Mouse (Mus musculus) E14TG2a.4 (cell line): ENCODE measurements around the gene Emc8.

ENCODE experiments used
- H3K27me3 ChIP-seq: 2 replicates; pipeline ENCODE4 v1.6.1; 2014; ENCODE audit warnings: low read length, control low read depth; ENCODE audit not compliant: insufficient read depth
- H3K36me3 ChIP-seq: 2 replicates; pipeline ENCODE4 v1.6.1; 2014; ENCODE audit warnings: low read length, control low read depth; ENCODE audit not compliant: insufficient read depth
- H3K4me1 ChIP-seq: replicated peaks from 2 replicates; pipeline ENCODE4 v1.6.1; 2014; ENCODE audit warnings: low read depth, low read length, control low read depth
- H3K4me3 ChIP-seq: replicated peaks from 2 replicates; pipeline ENCODE4 v1.5.1; 2014; ENCODE audit warnings: mild to moderate bottlenecking, low read length
- H3K9me3 ChIP-seq: 2 replicates; pipeline ENCODE4 v1.6.1; 2014; ENCODE audit warnings: low read length, control low read depth
- CTCF ChIP-seq: conservative IDR thresholded peaks from 2 replicates; pipeline ENCODE4 v1.5.1; 2014; ENCODE audit warnings: low read length
- NANOG ChIP-seq: IDR thresholded peaks from 2 replicates; pipeline ENCODE4 v1.6.1; 2014; ENCODE audit warnings: borderline replicate concordance, low read length, mixed read lengths
- POU5F1 ChIP-seq: IDR thresholded peaks from 2 replicates; pipeline ENCODE4 v1.6.1; 2014; ENCODE audit warnings: low read length, borderline replicate concordance

Emc8 gene

DNA sequence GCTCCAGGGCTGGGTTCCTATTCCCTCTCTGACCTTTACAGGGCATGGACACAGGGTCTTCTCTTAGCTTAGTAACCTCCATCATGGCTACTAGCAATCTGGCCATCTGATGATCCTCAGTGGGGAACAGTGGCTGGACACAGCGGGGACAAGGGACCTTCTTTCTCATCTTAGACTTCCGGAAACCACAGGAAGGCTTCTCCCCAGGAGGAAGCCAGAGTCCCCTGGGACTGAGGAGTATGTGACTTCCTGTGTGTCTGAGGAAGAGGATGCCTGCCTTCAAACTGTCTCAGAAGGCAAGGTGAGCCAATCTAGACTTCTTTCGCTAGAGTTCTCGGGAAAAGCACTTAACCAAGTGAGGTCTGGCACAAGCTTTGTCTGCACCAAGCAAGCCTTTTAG lies 31.7 kb upstream of the Emc8 start:
- Histone ChIP-seq H3K9me3 (no peaks in the 10 kb centered on the region), H3K4me1 (peaks cover 13% of the 10 kb centered on the region), H3K4me3 (no peak overlapping the region), H3K36me3 (no peaks in the 10 kb centered on the region), H3K27me3 (peaks cover 41% of the 10 kb centered on the region)
- TF ChIP-seq CTCF (no peak), NANOG (no peak), POU5F1 (no peak)

DNA sequence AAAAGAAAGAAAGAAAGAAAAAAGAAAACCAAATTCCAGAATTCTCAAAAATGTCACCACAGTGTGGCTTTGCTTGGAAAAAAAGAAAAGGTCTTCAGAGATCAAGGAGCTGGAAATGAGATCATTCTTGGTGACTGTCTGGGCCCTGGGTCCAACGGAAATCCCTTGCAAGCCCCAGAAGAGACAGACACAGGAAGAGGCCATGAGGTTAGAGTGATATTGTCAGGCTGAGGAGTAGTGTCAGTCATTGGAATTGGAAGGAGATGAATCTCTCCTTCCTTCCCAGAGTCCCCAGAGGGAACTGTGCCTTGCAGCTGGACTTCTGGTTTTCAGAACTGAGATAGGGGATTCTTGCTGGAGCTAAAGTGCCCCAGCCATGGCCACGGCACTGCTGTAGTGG lies 31.2 kb upstream of the Emc8 start:
- no peaks in the 10 kb centered on the region for H3K9me3 ChIP-seq
- TF ChIP-seq CTCF (no peak), NANOG (no peak), POU5F1 (no peak)
- H3K27me3 ChIP-seq = peaks cover 39% of the 10 kb centered on the region
- H3K36me3 ChIP-seq = no peaks in the 10 kb centered on the region
- H3K4me1 ChIP-seq = peaks cover 11% of the 10 kb centered on the region
- no peak overlapping the region for H3K4me3 ChIP-seq

DNA sequence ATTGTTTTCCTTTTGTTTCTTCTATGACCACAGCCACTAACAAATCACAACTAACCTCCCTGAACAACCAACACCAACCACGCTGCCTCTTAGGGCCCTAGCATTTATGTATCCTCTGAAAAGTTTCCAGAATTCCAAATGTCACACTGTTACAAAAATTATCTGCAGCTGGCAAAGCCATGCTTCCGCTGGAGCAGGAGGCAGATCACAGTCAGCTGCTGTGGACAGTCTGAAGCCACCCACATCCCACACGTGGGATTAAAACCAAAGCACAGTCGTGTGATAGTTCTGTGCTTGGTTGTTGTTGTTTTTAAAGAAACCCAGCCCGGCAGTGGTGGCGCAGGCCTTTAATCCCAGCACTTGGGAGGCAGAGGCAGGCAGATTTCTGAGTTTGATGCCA lies 30.7 kb upstream of the Emc8 start:
- TF ChIP-seq POU5F1 = no peak
- no peak for TF ChIP-seq CTCF
- no peak for TF ChIP-seq NANOG
- Histone ChIP-seq H3K4me3 (no peak overlapping the region), H3K4me1 (peaks cover 16% of the 10 kb centered on the region), H3K9me3 (no peaks in the 10 kb centered on the region), H3K36me3 (no peaks in the 10 kb centered on the region), H3K27me3 (peaks cover 36% of the 10 kb centered on the region)

DNA sequence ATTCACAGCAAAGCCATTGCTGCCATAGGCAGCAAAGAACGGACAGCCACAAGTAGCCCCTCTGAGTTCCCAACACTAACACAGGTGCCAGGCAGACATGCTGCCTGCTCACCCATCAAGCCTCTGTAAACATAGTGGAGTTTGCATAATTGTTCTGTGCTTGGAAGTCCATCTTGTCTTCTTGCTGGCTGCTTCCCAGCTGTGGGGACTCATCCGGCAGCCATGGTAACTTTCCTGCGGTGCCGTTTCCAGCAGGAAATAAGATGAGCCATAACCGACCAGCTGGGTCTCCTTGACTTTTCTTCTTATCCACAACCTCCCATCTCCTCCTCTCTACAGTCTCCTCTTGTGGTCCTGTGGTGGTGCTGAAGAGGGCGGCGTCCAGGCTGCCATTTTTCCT lies 30.1 kb upstream of the Emc8 start:
- Histone ChIP-seq H3K4me3 (no peak overlapping the region), H3K27me3 (peaks cover 32% of the 10 kb centered on the region), H3K36me3 (no peaks in the 10 kb centered on the region), H3K4me1 (peaks cover 20% of the 10 kb centered on the region), H3K9me3 (no peaks in the 10 kb centered on the region)
- no peak for TF ChIP-seq CTCF
- TF ChIP-seq NANOG = no peak
- no peak for TF ChIP-seq POU5F1

DNA sequence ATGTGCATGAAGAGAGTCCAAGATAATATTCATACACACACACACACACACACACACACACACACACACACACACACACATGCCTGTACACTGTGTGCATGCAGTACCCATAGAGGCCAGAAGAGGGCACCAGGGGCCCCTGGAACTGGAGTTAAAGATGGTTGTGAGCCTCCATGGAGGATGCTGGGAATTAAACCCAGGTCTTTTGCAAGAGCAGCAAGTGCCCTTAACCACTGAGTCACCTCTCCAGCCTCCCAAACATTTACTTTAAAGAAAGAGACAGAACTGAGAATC lies 29.6 kb upstream of the Emc8 start:
- H3K36me3 ChIP-seq = no peaks in the 10 kb centered on the region
- TF ChIP-seq CTCF (peak; percentile 88), NANOG (no peak), POU5F1 (no peak)
- peaks cover 31% of the 10 kb centered on the region for H3K27me3 ChIP-seq
- no peak overlapping the region for H3K4me3 ChIP-seq
- H3K9me3 ChIP-seq = no peaks in the 10 kb centered on the region
- peaks cover 20% of the 10 kb centered on the region for H3K4me1 ChIP-seq

DNA sequence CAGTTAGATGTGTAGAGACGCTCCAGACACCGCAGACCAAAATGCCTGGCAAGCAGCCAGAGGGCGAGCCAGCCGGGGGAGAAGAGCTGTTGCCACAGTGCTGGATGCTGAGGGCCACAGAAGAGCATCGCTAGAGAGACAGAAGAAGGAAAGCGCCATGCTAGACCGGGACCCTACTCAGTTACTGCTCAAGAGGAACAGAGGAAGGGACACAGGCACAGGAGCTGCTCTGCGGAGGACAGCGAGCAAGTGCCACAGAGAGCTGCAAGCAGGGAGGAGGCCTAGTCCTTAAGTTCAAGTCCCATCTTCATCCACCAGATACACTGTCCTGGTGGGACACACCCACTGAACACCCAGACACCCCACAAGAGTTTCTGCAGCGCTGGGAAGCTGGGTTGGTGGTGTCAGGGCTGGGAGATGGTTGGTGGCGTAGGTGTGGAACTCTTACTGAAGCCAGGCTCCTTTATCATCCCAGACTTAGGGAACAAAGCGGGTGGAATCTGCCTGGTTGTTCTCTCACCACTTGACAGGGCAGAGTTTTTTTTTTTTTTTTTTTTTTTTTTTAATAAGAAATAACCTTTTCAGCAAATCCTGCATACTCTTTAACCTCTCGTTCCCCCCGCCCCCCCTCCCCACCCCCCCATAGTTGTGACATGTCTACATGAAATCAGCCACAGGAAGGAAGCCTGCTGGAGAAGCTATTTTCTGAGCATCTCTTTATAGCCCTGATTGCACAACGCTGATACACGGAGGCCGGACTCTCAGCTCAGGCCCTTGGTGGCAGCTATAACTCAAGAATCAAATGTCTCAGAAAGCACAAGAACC lies 29.0 kb upstream of the Emc8 start:
- Histone ChIP-seq H3K27me3 (peaks cover 28% of the 10 kb centered on the region), H3K4me3 (no peak overlapping the region), H3K36me3 (no peaks in the 10 kb centered on the region), H3K9me3 (no peaks in the 10 kb centered on the region), H3K4me1 (peaks cover 20% of the 10 kb centered on the region)
- TF ChIP-seq POU5F1 (no peak), CTCF (no peak), NANOG (no peak)

DNA sequence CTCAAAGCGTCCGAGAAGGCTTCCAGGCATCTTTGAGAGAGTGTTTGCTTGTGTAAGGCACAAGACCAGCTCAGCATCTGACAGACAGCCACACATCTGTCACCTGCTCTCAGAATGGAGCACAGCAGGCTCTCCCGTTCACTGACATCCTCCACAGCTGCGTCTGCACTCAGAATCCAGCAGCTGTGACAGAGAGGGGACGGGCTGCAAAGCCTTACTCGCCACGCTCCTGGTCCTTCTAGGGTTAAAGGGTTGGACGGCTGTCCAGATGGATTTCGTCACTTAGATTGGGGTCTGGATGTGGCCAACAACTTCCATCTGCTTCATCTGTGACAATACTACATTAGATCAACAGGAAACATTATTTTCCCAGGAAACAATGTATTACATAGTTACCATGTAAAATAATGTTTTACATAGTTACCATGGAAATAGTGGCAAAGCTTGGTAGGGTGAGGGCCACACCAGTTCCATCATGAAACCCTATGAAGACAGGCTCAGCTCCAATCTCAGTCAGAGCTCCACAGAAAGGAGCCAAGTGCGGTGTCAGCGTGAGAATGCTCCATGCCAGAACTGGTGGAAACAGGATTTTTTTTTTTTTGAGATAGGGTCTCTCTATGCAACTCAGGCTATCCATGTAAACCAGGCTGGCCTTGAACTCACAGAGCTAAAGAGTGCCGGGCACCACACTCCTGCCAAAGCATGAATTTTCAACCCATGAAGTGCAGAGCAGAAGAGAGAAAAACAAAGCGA lies 28.2 kb upstream of the Emc8 start:
- peaks cover 14% of the 10 kb centered on the region for H3K4me1 ChIP-seq
- no peak overlapping the region for H3K4me3 ChIP-seq
- H3K9me3 ChIP-seq = no peaks in the 10 kb centered on the region
- H3K36me3 ChIP-seq = no peaks in the 10 kb centered on the region
- H3K27me3 ChIP-seq = peaks cover 20% of the 10 kb centered on the region
- TF ChIP-seq NANOG (no peak), CTCF (no peak), POU5F1 (no peak)

DNA sequence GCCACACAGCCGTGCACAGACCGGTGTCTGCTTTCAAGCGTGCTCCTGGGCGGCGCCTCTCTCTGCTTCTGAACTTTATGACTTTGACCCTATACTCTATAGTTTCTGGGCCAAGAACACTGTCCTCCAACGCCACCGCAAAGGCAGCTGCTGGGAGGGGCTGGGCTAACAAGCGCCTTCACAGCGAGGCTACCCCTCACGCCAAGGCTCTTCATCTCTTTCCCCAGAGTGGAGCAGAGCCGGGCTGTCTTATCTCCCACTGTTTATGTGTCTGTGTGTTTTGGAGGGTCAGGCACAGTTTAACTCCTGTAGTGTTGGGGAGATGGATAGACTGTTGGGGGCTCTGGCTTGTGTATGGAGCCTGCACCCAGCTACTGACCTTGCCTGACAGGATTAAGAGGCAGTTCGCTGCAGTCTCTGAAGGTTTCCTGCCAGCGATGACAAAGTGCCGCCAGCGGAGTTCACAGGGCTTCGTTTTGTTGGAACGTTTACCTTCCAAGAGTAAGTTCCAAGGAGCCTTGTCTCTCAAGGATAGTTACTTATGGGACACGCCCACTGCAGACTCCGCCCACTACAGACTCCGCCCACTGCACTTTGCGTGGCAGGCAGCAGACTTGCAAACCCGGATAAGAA lies 25.6 kb upstream of the Emc8 start:
- H3K9me3 ChIP-seq = no peaks in the 10 kb centered on the region
- TF ChIP-seq NANOG = no peak
- no peak for TF ChIP-seq POU5F1
- TF ChIP-seq CTCF = no peak
- H3K36me3 ChIP-seq = no peaks in the 10 kb centered on the region

More for the DNA sequence above, 25.6 kb upstream of the Emc8 start:
- Histone ChIP-seq H3K27me3 (peaks cover 12% of the 10 kb centered on the region), H3K4me1 (peaks cover 11% of the 10 kb centered on the region), H3K4me3 (peak overlapping the region; percentile 41; the same call in 1 of the 2 replicates)
